Mouse (Mus musculus) bone marrow, adult 2 months (tissue): ENCODE results near the gene Acp6.

Experiments
- CTCF ChIP-seq: fragments of 200-500 bp; IDR thresholded peaks from 2 replicates; pipeline ENCODE4 v1.5.1; 2011; ENCODE audit warnings: low read length, control low read depth; ENCODE audit not compliant: control insufficient read depth, insufficient read depth
- POLR2A ChIP-seq: fragments of 200-500 bp; IDR thresholded peaks from 2 replicates; pipeline ENCODE4 v1.6.1; 2011; ENCODE audit warnings: low read depth, mild to moderate bottlenecking, control low read depth, low read length, borderline replicate concordance; ENCODE audit not compliant: control insufficient read depth

DNA sequence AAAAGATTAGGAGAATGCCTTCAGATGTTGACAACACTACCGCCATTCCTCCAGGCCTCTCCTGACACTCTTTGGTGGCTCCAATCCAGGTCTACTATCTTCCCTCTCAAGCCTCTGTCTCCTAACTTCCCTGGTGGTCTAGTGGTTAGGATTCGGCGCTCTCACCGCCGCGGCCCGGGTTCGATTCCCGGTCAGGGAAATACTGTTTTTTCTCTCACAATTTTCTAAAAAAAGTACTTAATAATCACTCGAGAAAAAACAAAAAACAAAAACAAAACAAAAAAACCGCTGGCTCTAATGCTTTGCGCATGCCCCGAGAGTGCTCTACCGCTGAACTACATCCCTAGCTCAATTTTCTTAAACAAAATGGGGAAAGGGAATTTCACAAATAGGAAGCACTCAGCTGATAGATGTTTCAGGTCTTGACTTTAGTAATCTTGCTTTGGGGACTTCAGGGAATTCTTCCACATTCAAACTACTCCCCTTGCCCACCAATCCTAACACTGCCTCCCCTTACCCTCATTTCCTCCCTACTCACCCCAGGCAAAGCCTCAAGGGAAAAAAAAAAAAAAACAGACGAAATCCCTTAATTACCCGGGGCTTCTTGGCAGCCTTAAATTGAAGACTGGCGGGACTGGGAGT lies 498 bp upstream of the Acp6 start:
- TF ChIP-seq POLR2A (no peak), CTCF (no peak)
